Mouse (Mus musculus): ENCODE results near the gene Pros1.

Pros1 gene

GRCm38 (mm10) chr16:62854191-62855068, at the start of gene Pros1:
Gene Pros1, plus strand, starts transcription at chr16:62854307.
- DNase-seq (ENCODE audit: low read depth, low spot score), result no peak

- no peak for DNase-seq (ENCODE audit: low read depth, low spot score)
These were observed 49.5 kb upstream of the Pros1 start for GRCm38 (mm10) chr16:62804621-62805020.

DNA sequence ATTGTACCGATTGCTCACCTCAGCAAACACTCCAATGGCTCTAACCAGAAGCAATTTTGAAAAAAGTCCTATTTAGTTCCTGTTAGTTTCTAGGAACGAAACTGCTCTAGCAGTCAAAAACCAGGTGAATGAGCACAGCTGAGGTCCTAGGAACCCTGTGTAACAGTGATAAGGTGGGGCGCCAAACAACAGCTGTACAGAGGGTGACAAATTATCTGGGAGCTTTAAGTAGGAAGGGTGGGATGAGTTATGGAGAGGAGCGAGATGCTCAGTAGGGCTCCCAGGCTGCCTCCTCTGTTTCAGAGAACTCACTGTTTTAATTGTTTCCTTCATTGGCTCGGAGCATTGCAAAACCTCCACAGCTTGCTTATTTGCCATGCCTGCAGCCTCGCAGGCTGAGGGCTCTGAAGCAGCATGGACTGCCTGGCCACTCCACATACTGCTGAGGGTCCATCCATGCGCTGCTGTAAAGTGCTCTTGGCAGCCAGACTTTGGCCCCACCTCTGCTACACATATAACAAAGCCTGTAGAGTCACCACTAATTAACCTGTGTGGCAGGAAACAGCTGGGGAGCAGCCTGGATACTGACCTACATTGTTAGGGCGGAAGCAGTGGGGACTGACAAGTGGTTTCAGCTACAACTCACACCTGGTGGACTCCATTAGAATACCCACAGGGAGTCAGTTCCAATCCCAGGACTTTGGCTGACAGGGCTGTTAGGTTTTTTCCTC, 46.7 kb upstream of the Pros1 start:
- no peak for DNase-seq (ENCODE audit: low read depth, low spot score)

- no peak for DNase-seq (ENCODE audit: low read depth, low spot score)
These were observed 43.3 kb upstream of the Pros1 start for GRCm38 (mm10) chr16:62810855-62811254.

DNA sequence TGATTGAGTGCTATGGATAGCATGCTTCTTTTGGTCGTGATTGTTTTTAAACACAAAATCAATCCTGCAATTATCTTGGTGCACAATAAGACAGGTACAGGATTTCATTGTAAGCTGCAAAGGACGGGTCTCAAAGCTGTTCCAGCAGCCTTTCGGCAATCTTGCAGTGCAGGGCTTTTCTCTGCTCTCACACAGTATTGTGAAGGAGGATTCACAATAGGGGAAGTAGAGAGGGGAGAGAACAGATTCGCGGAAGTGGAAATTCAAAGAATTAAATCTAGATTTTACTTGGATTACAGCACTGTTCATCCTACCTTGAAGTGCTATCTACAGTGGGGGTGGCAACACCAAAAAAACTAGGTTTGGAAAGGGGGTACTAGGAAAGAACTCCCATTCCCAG, 40.3 kb upstream of the Pros1 start:
- DNase-seq (ENCODE audit: low read depth, low spot score), result no peak

GRCm38 (mm10) chr16:62814491-62814890, 39.6 kb upstream of the Pros1 start, which contains the start of gene Stx19:
Gene Stx19, plus strand, starts transcription at chr16:62814676.
- no peak for DNase-seq (ENCODE audit: low read depth, low spot score)

DNA sequence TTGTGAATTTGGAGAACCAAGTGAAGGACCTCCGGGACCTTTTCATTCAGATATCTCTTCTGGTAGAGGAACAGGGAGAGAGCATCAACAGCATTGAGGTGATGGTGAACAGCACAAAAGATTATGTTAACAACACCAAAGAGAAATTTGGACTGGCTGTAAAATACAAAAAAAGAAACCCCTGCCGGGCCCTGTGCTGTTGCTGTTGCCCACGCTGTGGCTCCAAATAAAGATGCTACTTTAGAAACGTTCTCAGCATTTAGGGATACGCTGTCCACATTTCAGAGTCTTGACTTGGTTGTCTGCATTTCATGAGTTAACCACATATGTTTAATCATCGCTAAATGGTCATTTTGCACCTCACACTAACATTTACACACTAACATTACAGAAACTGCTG, 31.6 kb upstream of the Pros1 start:
- no peak for DNase-seq (ENCODE audit: low read depth, low spot score)

- DNase-seq (ENCODE audit: low read depth, low spot score), result peak; percentile 53
These were observed 27.7 kb upstream of the Pros1 start for GRCm38 (mm10) chr16:62826156-62827001.

GRCm38 (mm10) chr16:62832027-62832426, 22.1 kb upstream of the Pros1 start:
- no peak for DNase-seq (ENCODE audit: low read depth, low spot score)

DNA sequence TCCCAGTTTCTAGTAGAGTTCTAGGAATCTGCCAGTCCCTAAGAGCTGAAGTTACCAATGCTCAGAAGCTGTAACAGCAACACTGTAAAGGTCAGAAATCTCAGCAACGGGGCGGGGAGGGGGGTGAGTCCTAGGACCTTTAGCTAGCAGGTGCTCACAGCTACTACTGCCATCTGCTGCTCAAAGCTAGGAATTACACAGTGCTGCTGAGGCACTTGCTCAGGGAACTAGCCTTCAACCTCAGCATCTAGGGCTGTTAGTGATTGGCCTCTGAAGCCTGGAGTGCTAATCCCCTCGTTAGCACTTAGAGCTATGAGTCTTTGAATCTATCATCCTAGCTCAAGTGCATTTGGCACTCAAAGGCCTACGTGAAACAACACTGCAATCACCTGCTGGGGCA, 21.6 kb upstream of the Pros1 start:
- DNase-seq (ENCODE audit: low read depth, low spot score), result peak; percentile 71

DNA sequence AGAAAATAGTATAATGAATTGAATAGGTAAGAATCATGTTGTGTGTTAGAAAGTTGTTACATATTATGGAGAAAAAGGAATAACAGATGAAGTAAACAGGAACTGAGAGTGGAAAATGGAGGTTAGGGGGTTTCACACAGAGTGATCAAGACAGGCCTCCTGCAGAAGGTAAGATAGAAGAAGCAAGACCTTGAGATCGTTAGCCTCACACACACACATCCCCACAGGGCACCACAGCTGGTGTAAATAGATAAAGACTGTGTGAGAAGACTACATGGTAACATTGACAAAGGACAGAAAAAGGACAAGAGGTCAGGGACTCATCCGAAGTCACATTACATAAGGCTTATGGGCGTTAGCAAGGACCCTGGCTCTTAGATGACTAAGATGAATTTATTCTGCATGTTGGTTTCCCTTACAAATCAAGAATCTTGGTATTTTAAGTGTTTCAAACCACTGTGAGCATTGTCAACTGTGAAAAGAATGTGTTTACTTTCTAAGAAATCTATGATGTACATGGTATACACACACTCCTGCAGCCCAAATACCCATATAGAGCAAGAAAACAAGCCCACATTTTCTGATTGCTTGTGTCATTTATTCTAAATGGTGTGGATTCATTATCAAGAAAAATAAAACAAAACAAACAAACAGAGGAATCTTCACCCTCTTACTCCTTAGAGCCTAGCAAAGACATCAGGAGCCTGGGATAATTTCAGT, 19.9 kb upstream of the Pros1 start:
- DNase-seq (ENCODE audit: low read depth, low spot score), result peak; percentile 72

DNA sequence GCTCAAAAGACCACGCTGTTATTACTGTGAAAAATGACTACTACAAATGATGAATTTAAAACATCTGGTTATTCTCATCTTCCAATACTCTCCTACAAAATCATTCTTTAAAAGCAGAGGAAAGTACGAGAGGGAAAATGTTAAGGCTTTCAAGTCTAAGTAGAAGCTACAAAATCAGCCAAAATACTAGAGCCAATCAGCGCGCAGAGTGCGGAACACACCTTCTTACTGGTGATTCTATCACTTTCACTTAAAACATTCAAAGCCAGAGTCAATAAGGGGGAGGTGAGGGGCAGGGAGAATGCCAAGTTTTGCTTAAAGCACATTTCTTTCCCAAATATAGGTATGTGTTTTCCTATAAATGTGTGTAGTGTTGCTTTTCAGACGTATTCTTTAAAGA, 8.8 kb upstream of the Pros1 start:
- DNase-seq (ENCODE audit: low read depth, low spot score), result peak; percentile 51

- DNase-seq (ENCODE audit: low read depth, low spot score), result peak; percentile 96
These were observed 7.4 kb upstream of the Pros1 start, which contains the start of gene Arl13b for GRCm38 (mm10) chr16:62846498-62847312. Gene Arl13b, minus strand, starts transcription at chr16:62847040.

DNA sequence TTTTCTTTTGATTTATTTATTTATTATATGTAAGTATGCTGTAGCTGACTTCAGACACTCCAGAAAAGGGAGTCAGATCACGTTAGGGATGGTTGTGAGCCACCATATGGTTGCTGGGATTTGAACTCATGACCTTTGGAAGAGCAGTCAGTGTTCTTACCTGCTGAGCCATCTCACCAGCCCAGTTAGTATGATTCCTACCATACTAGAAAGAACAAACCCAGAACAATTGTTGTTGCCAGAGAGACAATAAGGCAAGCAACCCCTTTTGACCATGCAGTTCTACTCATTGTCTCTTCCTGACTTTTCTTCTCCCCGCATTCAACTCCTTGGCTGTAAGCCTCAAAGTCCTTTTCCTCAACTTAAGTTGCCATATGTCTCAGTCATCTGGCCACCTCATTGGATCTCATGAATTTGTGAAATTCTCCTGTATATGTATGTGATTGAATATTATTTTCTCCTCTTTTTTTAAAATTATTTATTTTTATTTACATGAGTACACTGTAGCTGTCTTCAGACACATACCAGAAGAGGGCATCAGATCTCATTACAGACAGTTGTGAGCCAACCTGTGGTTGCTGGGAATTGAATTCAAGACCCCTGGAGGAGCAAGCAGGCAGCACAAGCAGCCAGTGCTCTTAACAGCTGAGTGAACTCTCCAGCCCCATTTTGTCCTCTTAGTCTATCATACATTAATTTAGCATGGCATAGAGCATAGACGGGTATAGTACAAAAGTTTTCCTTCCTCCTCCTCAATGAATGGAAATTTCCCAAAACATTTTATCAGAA, 1.4 kb upstream of the Pros1 start:
- no peak for DNase-seq (ENCODE audit: low read depth, low spot score)

DNA sequence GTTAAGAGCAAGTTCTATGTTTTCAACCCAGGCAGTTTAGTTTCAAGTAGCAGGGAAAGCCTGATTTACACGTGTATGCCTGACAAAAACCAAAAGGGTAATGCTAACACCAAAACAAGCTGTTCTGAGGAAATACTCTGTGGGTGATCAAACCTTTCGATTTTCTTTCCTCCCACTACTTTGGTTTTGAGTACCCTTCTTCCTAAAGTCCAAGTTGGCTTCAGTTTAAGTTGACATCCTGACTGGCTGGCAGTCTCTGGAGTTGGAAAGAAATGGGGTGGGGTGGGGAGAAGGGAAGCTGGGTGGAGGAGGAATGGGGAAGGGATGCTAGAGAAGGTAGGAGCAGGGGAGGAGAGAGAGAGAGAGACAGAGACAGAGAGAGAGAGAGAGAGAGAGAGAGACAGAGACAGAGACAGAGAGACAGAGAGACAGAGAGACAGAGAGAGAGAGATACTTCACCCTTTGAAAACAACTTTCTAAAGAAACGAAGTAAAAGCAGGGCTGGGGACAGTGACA, 438 bp upstream of the Pros1 start:
- DNase-seq (ENCODE audit: low read depth, low spot score), result no peak

DNA sequence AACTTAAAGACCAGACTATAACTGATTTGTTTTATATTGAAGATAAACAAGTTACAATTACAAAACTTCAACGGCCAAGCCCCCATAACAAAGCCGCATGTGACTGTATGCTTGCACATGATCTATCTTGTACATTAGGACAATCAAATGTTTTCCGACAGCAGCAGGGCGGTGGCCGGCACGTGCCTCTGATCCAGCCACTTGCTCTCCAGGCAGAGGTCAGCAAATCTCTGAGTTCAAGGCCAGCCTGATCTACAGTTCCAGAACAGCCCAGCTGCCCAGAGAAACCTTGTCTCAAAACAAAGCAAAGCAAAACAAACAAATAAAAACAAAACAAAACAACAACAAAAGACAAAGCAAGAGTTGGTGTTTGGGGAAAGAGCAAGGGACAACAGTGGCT, 1.3 kb downstream of the Pros1 start:
- no peak for DNase-seq (ENCODE audit: low read depth, low spot score)

- no peak for DNase-seq (ENCODE audit: low read depth, low spot score)
These were observed 2.2 kb downstream of the Pros1 start for GRCm38 (mm10) chr16:62856273-62856672.

DNA sequence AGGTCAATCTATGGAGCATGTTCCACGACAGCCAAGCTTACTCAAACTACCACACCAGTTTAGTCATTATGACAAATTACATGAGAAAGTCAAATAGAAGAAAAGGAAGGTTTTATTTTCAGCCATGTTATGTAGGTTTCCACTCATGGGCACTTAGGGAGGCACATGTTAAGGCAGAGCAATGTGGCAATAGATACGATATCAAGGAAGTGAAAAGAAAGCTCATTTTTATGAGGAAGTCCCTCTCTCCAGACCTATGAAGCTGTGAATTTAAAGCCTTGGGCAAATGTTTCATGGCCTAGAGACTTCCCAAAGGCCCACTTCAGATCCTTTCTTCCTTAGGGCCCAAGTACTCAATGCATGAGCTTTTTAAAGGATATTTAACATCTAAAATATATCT, 3.4 kb downstream of the Pros1 start:
- no peak for DNase-seq (ENCODE audit: low read depth, low spot score)

GRCm38 (mm10) chr16:62858018-62858417, 3.9 kb downstream of the Pros1 start:
- DNase-seq (ENCODE audit: low read depth, low spot score), result peak; percentile 18

Data from A20 (cell line).